Mouse (Mus musculus): ENCODE results near the gene Slc12a4. TPM values are rescaled to one million over a fixed set of nuclear protein-coding genes. Genes with fewer than 3 reads are reported as not detected.
A peak's percentile ranks its signal among the peaks of the same experiment; 100 is the strongest.

Slc12a4 gene
- total RNA-seq, 1 experiment, result 70.1 TPM

- Histone ChIP-seq H3K9ac (ENCODE audit: insufficient read depth, low read depth, low read length, poor library complexity, severe bottlenecking) (no peak overlapping the region), H3K36me3 (ENCODE audit: control insufficient read depth, insufficient read depth, low read length, poor library complexity, severe bottlenecking) (peaks cover 4% of the 10 kb centered on the region; the same call in 1 of the 2 replicates), H3K9me3 (ENCODE audit: control insufficient read depth, insufficient read depth, low read depth, low read length) (no peaks in the 10 kb centered on the region), H3K4me1 (ENCODE audit: control insufficient read depth in 2 of 2, insufficient read depth in 2 of 2, low read length in 2 of 2, poor library complexity in 1 of 2) (peaks cover 2 to 7% of the 10 kb centered on the region in 2 experiments; a peak in 2 of 4 replicates), H3K4me3 (ENCODE audit: insufficient read depth in 1 of 2, low read depth in 1 of 2, low read length in 2 of 2, poor library complexity in 1 of 2, severe bottlenecking in 1 of 2) (no peak overlapping the region), H3K27ac (ENCODE audit: insufficient read depth, low read depth, low read length, poor library complexity, severe bottlenecking) (no peak overlapping the region)
- no peak for TF ChIP-seq CHD2 (IDR thresholded peaks at IDR 0.05; ENCODE audit: low read depth, low read length)
- no peak for TF ChIP-seq ZNF384 (IDR thresholded peaks at IDR 0.05; ENCODE audit: low read depth, low read length)
- no peak for TF ChIP-seq MAFK (IDR thresholded peaks at IDR 0.05; ENCODE audit: insufficient read depth, low read depth, low read length)
- TF ChIP-seq ZC3H11A (IDR thresholded peaks at IDR 0.05; ENCODE audit: borderline replicate concordance, low read depth, low read length), result no peak
- TF ChIP-seq HCFC1 (IDR thresholded peaks at IDR 0.05; ENCODE audit: borderline replicate concordance, insufficient read depth, low read length), result no peak
- in situ Hi-C loops (cut with MboI; ENCODE audit: low sequenced_read_pairs in 2 of 2, unreplicated experiment in 2 of 2), result no loop called here
- DNase-seq (ENCODE audit: low read depth, low spot score), result no peak
Measured at GRCm38 (mm10) chr8:105925123-105925522, 40.8 kb downstream of the Slc12a4 start.

- Histone ChIP-seq H3K27ac (ENCODE audit: insufficient read depth, low read depth, low read length, poor library complexity, severe bottlenecking) (no peak overlapping the region), H3K9ac (ENCODE audit: insufficient read depth, low read depth, low read length, poor library complexity, severe bottlenecking) (no peak overlapping the region), H3K4me1 (ENCODE audit: control insufficient read depth in 2 of 2, insufficient read depth in 2 of 2, low read length in 2 of 2, poor library complexity in 1 of 2) (no peaks in the 10 kb centered on the region), H3K9me3 (ENCODE audit: control insufficient read depth, insufficient read depth, low read depth, low read length) (no peaks in the 10 kb centered on the region), H3K36me3 (ENCODE audit: control insufficient read depth, insufficient read depth, low read length, poor library complexity, severe bottlenecking) (peaks cover 4% of the 10 kb centered on the region; the same call in 1 of the 2 replicates), H3K4me3 (ENCODE audit: insufficient read depth in 1 of 2, low read depth in 1 of 2, low read length in 2 of 2, poor library complexity in 1 of 2, severe bottlenecking in 1 of 2) (no peak overlapping the region)
- in situ Hi-C loops (cut with MboI; ENCODE audit: low sequenced_read_pairs in 2 of 2, unreplicated experiment in 2 of 2), result no loop called here
- no peak for DNase-seq (ENCODE audit: low read depth, low spot score)
- TF ChIP-seq HCFC1 (IDR thresholded peaks at IDR 0.05; ENCODE audit: borderline replicate concordance, insufficient read depth, low read length) (no peak), ZC3H11A (IDR thresholded peaks at IDR 0.05; ENCODE audit: borderline replicate concordance, low read depth, low read length) (no peak), CHD2 (IDR thresholded peaks at IDR 0.05; ENCODE audit: low read depth, low read length) (no peak), MAFK (IDR thresholded peaks at IDR 0.05; ENCODE audit: insufficient read depth, low read depth, low read length) (no peak), ZNF384 (IDR thresholded peaks at IDR 0.05; ENCODE audit: low read depth, low read length) (no peak)
Measured at GRCm38 (mm10) chr8:105919390-105919789, 46.5 kb downstream of the Slc12a4 start.

DNA sequence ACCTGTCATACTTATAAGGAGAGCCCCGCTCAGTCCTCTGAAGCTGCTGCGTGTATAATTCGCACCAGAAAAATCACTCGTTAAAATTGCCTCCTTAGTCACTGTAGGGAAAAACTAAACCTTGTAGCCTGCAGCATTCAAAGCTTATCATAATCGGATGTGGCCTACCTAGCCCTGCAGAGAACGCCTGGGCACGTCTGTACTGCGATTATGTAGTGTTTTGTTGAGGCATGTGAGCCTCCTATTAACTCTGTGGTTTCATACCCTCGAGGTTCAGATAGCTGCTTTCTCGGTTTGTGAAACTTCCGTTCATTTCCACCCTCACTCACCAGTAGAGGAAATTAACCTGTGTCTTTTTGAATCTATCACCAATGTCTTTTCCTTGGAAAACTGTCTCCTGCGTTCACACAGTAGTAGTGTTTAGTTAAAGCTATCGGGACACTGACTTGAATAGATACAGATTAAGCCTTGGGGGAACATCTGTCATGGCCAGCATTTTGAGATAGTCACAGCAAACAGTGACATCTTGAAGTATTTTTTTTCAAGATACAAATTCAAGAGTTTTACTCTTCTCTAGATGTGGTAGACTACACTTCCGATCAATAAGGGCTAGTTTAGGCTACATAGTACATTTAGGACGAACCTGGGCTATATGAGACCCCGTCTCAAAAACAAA, 64.8 kb downstream of the Slc12a4 start:
- Histone ChIP-seq H3K27ac (ENCODE audit: insufficient read depth, low read depth, low read length, poor library complexity, severe bottlenecking) (0 out of 2 replicates have a peak overlapping the region, but pooled peaks have one; percentile 26), H3K9me3 (ENCODE audit: control insufficient read depth, insufficient read depth, low read depth, low read length) (no peaks in the 10 kb centered on the region), H3K4me1 (ENCODE audit: control insufficient read depth in 2 of 2, insufficient read depth in 2 of 2, low read length in 2 of 2, poor library complexity in 1 of 2) (no peaks in the 10 kb centered on the region), H3K36me3 (ENCODE audit: control insufficient read depth, insufficient read depth, low read length, poor library complexity, severe bottlenecking) (no peaks in the 10 kb centered on the region), H3K4me3 (ENCODE audit: insufficient read depth in 1 of 2, low read depth in 1 of 2, low read length in 2 of 2, poor library complexity in 1 of 2, severe bottlenecking in 1 of 2) (peak overlapping the region; percentile 89 to 92), H3K9ac (ENCODE audit: insufficient read depth, low read depth, low read length, poor library complexity, severe bottlenecking) (peak overlapping the region; percentile 93)
- in situ Hi-C loops (cut with MboI; ENCODE audit: low sequenced_read_pairs in 2 of 2, unreplicated experiment in 2 of 2), result no loop called here
- TF ChIP-seq CHD2 (IDR thresholded peaks at IDR 0.05; ENCODE audit: low read depth, low read length) (no peak), HCFC1 (IDR thresholded peaks at IDR 0.05; ENCODE audit: borderline replicate concordance, insufficient read depth, low read length) (no peak), ZC3H11A (IDR thresholded peaks at IDR 0.05; ENCODE audit: borderline replicate concordance, low read depth, low read length) (no peak), ZNF384 (IDR thresholded peaks at IDR 0.05; ENCODE audit: low read depth, low read length) (no peak), MAFK (IDR thresholded peaks at IDR 0.05; ENCODE audit: insufficient read depth, low read depth, low read length) (no peak)
- DNase-seq (ENCODE audit: low read depth, low spot score), result no peak

GRCm38 (mm10) chr8:105900180-105900940, 65.5 kb downstream of the Slc12a4 start, which contains the start of gene Pskh1:
Pskh1 (plus strand) TSS chr8:105900441.
- peak; percentile 80 for TF ChIP-seq HCFC1 (IDR thresholded peaks at IDR 0.05; ENCODE audit: borderline replicate concordance, insufficient read depth, low read length)
- no peak for TF ChIP-seq CHD2 (IDR thresholded peaks at IDR 0.05; ENCODE audit: low read depth, low read length)
- TF ChIP-seq ZC3H11A (IDR thresholded peaks at IDR 0.05; ENCODE audit: borderline replicate concordance, low read depth, low read length), result no peak
- TF ChIP-seq MAFK (IDR thresholded peaks at IDR 0.05; ENCODE audit: insufficient read depth, low read depth, low read length), result no peak
- Histone ChIP-seq H3K4me3 (ENCODE audit: insufficient read depth in 1 of 2, low read depth in 1 of 2, low read length in 2 of 2, poor library complexity in 1 of 2, severe bottlenecking in 1 of 2) (peak within 1 kb of the TSS; percentile 89 to 92), H3K9ac (ENCODE audit: insufficient read depth, low read depth, low read length, poor library complexity, severe bottlenecking) (peak within 1 kb of the TSS; percentile 93), H3K27ac (ENCODE audit: insufficient read depth, low read depth, low read length, poor library complexity, severe bottlenecking) (peak within 1 kb of the TSS; percentile 26), H3K4me1 (ENCODE audit: control insufficient read depth in 2 of 2, insufficient read depth in 2 of 2, low read length in 2 of 2, poor library complexity in 1 of 2) (no peaks in the 10 kb centered on the region), H3K36me3 (ENCODE audit: control insufficient read depth, insufficient read depth, low read length, poor library complexity, severe bottlenecking) (no peaks in the 10 kb centered on the region), H3K9me3 (ENCODE audit: control insufficient read depth, insufficient read depth, low read depth, low read length) (no peaks in the 10 kb centered on the region)
- DNase-seq (ENCODE audit: low read depth, low spot score), result peak; percentile 89
- in situ Hi-C loops (cut with MboI; ENCODE audit: low sequenced_read_pairs in 2 of 2, unreplicated experiment in 2 of 2), result no loop called here

Measured in ES-E14 (cell line).